Mouse (Mus musculus) adrenal gland (tissue): ENCODE results near the gene AL607142.1.

Experiments used
- intact Hi-C: fragments of 180-260 bp; cut with DNase I; formaldehyde crosslinking; loops from one replicate; pipeline ENCODE4 v1.15.1; 2025

Gene AL607142.1

GRCm38 (mm10) chr4:120096935-120097334, 32.1 kb downstream of the AL607142.1 start:
- intact Hi-C loops = no loop called here

DNA sequence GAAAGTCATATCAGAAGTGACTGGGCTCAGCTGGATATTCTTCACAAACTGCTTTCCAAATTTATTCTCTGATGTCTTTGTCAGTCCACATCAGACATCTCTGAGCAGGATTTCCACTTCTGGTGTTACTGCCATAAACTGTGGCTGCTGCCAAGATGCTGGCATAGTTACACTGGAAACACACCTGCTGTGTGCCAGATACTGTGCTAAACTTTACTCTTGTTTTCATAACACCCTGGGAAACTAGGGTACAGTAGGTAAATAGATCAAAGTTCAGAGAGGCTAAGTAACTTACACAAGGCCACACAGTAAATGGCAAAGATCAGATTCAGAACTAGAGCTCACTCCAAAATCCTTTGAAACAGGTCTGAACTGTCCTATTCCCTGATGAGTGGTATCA, 36.4 kb downstream of the AL607142.1 start:
- intact Hi-C loops = no loop called here

GRCm38 (mm10) chr4:120104599-120104998, 39.8 kb downstream of the AL607142.1 start:
- intact Hi-C loops = loop anchor here (2.0 kb wide), 2 partner anchors 142 to 188 kb away; no protein-coding TSS in a partner anchor

DNA sequence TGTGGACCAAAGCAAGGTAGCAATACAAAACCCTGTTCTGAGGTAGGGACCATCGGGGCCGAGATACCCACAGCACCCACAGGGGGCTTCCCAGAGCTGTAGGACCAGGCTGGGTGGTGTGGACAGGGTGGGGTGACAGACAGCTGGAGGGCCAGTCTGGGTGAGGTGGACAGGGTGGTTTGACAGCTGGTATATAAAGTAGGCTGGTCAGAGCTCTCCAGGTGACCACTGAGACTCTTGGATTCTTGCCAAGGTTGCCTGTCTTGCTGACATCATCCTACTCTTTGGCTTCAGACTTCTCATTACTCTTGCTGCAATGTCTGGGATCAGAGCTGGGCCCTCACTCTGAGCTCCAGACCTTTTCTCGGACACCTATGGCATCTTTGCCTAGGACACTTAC, 41.6 kb downstream of the AL607142.1 start:
- intact Hi-C loops = no loop called here

GRCm38 (mm10) chr4:120107787-120108186, 43.0 kb downstream of the AL607142.1 start:
- intact Hi-C loops = no loop called here

DNA sequence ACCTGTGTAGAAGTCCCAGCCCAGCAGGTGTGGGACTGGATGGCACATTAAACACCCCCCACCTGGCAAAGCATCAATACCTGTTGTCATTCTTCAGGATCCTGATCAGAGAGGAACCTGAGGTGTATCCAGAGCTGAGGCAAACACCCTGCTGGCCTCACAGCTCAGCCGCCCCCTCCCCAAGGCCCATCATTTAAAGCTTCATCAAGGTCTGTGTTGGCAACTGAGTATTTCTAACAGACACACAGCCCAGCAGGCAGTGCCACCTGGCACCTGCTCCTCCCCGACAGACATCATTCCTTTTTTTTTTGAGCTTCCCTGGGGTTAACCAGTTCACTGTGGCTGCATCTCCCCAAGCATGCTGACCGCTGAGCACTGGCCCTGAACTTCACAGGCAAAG, 50.7 kb downstream of the AL607142.1 start:
- intact Hi-C loops = no loop called here

GRCm38 (mm10) chr4:120116312-120116711, 51.5 kb downstream of the AL607142.1 start:
- intact Hi-C loops = no loop called here

DNA sequence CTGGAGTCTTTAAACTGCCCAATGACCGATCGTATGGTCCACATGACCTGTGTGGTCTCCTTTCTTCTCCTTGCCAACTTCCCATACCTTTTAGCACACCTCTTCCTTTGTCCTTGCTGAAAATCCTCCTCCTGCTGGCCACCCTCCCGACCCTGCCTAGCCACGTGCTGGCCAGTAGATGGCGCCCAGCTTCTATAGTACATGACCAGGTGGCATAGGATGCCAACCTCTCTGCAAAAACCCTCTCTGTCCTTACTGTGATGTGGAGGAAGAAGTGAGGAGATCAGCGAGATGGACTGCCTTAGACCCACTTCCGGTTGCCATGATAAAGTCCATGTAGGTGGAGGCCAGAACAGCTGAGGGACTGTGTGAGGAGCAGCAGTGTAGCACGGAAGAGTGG, 55.5 kb downstream of the AL607142.1 start:
- intact Hi-C loops = loop anchor here (5.0 kb wide), 1 partner anchor 97 kb away; no protein-coding TSS in a partner anchor

- intact Hi-C loops = loop anchor here (5.0 kb wide), 2 partner anchors 93 to 258 kb away; no protein-coding TSS in a partner anchor
Measured at GRCm38 (mm10) chr4:120124656-120125055, 59.9 kb downstream of the AL607142.1 start.

GRCm38 (mm10) chr4:120126047-120126446, 61.3 kb downstream of the AL607142.1 start:
- intact Hi-C loops = loop anchor here (5.0 kb wide), 1 partner anchor 256 kb away; no protein-coding TSS in a partner anchor

DNA sequence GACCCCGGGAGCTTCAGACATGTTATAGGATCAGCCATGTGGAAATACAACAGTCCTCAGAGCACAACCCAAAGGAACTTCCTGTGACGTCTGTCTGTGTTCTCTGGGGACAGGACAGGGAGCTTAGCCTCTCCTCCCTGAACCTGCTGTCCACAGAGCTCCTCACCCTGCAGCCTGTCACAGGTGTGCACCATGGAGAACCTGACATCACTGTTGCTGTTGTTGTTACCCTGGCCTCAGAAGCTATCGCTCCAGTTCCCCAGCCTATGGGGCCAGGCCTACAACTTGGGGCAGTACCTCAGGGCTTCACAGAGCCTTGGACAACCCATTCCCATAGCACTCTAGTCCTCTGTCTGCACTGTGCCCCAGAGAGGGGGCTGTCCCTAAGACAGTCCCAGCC, 62.5 kb downstream of the AL607142.1 start:
- intact Hi-C loops = loop anchor here (5.0 kb wide), 1 partner anchor 255 kb away; no protein-coding TSS in a partner anchor

DNA sequence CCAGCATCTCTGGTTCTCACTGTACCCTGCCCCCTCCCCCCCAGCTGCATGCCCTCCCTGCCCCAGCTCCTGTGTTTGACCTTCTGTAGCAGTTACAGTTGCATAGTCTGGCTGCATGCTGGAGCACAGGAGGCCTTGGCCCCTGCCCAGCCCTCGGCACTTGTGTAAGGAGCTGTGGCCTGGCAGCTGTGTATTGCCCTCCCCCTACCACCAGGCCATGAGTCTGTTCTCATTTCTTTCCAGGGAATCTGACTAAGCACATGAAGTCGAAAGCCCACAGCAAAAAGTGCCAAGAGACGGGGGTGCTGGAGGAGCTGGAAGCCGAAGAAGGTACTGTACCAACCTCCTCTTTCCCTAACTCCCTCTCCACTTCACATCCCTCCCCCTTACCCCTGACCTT, 63.2 kb downstream of the AL607142.1 start:
- intact Hi-C loops = loop anchor here (5.0 kb wide), 1 partner anchor 254 kb away; no protein-coding TSS in a partner anchor

GRCm38 (mm10) chr4:120129233-120129885, 64.6 kb downstream of the AL607142.1 start:
- intact Hi-C loops = loop anchor here (5.0 kb wide), 1 partner anchor 253 kb away; no protein-coding TSS in a partner anchor

- intact Hi-C loops = no loop called here
Measured at GRCm38 (mm10) chr4:120130926-120131325, 66.1 kb downstream of the AL607142.1 start.

GRCm38 (mm10) chr4:120131441-120132220, 66.8 kb downstream of the AL607142.1 start:
- intact Hi-C loops = no loop called here

DNA sequence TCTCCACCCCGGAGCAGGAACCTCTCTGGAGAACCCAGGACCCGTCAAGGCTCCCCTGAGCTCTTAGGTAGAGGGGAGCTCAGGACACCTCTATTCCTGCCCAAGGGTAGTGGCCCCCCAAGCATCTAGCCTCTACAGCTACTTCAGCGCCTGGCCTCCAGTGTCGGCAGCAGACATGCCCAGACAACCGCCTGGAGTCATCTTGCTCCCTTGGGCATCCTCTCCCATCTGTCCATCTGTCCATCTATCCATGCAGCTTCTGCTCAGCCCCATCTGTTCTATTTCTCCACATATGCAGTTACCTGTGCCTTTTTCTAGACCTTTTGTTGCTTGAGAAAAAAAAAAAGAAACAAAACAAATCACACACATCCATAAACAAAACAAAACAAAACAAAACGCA, 69.4 kb downstream of the AL607142.1 start:
- intact Hi-C loops = no loop called here

GRCm38 (mm10) chr4:120141810-120142209, 77.0 kb downstream of the AL607142.1 start:
- intact Hi-C loops = no loop called here

GRCm38 (mm10) chr4:120142905-120143304, 78.1 kb downstream of the AL607142.1 start:
- intact Hi-C loops = no loop called here
